Mouse (Mus musculus) megakaryocyte, adult 5-6 weeks (primary cell): ENCODE results near the gene Ralbp1. TPM values are rescaled to one million over a fixed set of nuclear protein-coding genes. Genes with fewer than 3 reads are reported as not detected.

Experiments used
- ATAC-seq: 2 replicates; pipeline ENCODE4 v1.8.0; 2016; ENCODE audit warnings: mild to moderate bottlenecking, inconsistent platforms; ENCODE audit not compliant: poor library complexity, severe bottlenecking
- total RNA-seq, 2 experiments: library from RNA; stranded (forward) in 1 of 2; stranded (reverse) in 1 of 2; fragments of 153-499, 151-499 nt in 1 of 2; fragments of 221-1000, 200-1000 nt in 1 of 2; gene quantifications; 2 replicates each; pipeline versions ENCODE4 v1.2.3 to v1.2.4; 2015 to 2017

Gene Ralbp1
- total RNA-seq, 2 experiments from 2014 or later = 34.9 to 102 TPM

- ATAC-seq = no peak
These were observed 32.3 kb downstream of the Ralbp1 start for GRCm38 (mm10) chr17:65853326-65853725.

- ATAC-seq = no peak
These were observed 33.8 kb downstream of the Ralbp1 start for GRCm38 (mm10) chr17:65851749-65852148.

- no peak for ATAC-seq
These were observed 35.1 kb downstream of the Ralbp1 start for GRCm38 (mm10) chr17:65850487-65850886.

GRCm38 (mm10) chr17:65847694-65848449, 37.7 kb downstream of the Ralbp1 start:
- ATAC-seq = no peak

GRCm38 (mm10) chr17:65845423-65845822, 40.2 kb downstream of the Ralbp1 start:
- ATAC-seq = no peak

- ATAC-seq = no peak
These were observed 42.8 kb downstream of the Ralbp1 start for GRCm38 (mm10) chr17:65842669-65843381.

- ATAC-seq = no peak
These were observed 45.9 kb downstream of the Ralbp1 start for GRCm38 (mm10) chr17:65839541-65840256.

GRCm38 (mm10) chr17:65836746-65837145, 48.9 kb downstream of the Ralbp1 start:
- ATAC-seq = no peak

GRCm38 (mm10) chr17:65833891-65834290, 51.7 kb downstream of the Ralbp1 start:
- ATAC-seq = no peak

- no peak for ATAC-seq
These were observed 55.3 kb downstream of the Ralbp1 start for GRCm38 (mm10) chr17:65830216-65830863.

- no peak for ATAC-seq
These were observed 56.6 kb downstream of the Ralbp1 start for GRCm38 (mm10) chr17:65828951-65829350.

GRCm38 (mm10) chr17:65827904-65828303, 57.7 kb downstream of the Ralbp1 start:
- no peak for ATAC-seq

GRCm38 (mm10) chr17:65827119-65827840, 58.3 kb downstream of the Ralbp1 start:
- ATAC-seq = no peak

- ATAC-seq = peak; percentile 63; the same call in 1 of the 2 replicates
These were observed 59.3 kb downstream of the Ralbp1 start for GRCm38 (mm10) chr17:65826257-65826656.

- ATAC-seq = no peak
These were observed 61.4 kb downstream of the Ralbp1 start for GRCm38 (mm10) chr17:65824246-65824645.

- ATAC-seq = no peak
These were observed 63.2 kb downstream of the Ralbp1 start for GRCm38 (mm10) chr17:65822423-65822822.

GRCm38 (mm10) chr17:65820197-65820596, 65.4 kb downstream of the Ralbp1 start:
- no peak for ATAC-seq

GRCm38 (mm10) chr17:65813763-65814162, 71.8 kb downstream of the Ralbp1 start:
- no peak for ATAC-seq

- ATAC-seq = no peak
These were observed 74.6 kb downstream of the Ralbp1 start for GRCm38 (mm10) chr17:65811032-65811431.

GRCm38 (mm10) chr17:65806416-65806815, 79.2 kb downstream of the Ralbp1 start:
- ATAC-seq = no peak
